Mouse (Mus musculus): ENCODE measurements around the gene Olfr522.

Olfr522 gene

DNA sequence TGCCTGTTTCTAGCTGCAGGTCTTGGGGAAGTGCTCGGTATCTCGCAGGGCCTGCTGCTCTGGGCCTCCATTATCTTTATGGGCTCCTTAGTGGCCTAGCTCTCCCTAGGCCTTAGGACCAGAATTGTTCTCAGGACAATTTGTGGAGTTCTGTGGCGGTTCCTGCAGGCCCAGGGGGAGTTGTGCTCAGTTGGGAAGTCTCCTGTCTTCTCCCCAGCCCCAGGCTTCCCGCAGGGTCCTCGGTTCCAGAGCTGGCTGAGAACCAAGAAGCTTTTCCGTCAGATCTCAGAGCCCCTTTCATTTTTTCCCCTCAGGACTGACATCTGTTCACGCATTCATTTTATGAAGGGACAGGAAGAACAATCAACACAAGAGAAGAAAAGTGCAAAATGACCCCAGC is at the start of gene Olfr522:
TSS of gene Olfr522 (minus strand) at position 101 of the 400 bp plus-strand sequence.
- in situ Hi-C loops (cut with MboI, MseI) = no loop called here

DNA sequence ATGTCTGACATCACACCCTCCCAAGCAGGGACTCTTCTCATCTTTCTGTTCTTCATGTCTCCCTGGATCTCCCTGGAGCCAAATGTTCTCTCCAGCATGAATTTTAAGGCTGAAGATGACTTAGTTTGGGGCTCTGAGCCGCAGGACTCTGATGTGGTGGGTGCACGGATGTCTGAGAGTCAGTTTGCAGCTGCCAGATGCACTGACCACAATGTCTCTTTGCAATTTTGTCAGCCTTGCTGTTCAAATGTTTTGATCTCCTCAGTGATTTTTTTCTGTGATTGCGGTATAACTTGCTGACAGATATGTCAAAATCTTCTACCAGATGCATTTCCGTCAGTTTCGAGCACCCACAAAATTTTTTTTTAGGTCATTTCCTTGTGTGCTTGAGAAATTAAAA is 49.3 kb upstream of the Olfr522 start:
- in situ Hi-C loops (cut with MboI, MseI) = no loop called here

DNA sequence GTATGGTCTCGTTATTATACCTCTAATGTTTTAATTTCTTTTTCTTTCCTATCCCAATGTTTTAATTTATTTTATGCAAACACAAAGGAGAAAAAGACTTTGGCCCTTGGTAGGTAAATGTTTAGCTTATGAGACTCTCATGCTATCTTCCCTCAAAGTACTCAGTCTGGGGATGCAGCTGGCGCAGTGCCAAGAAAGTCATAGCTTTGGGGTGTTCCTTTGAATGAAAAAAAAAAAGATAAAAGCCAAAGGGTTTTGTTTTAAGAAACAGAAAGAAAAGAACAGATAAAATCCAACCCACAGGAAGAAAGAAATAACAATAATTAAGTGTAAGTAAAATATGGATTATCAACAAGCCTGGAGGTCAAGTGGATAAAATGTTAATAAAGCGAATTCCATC is 44.1 kb upstream of the Olfr522 start:
- in situ Hi-C loops (cut with MboI, MseI) = no loop called here

DNA sequence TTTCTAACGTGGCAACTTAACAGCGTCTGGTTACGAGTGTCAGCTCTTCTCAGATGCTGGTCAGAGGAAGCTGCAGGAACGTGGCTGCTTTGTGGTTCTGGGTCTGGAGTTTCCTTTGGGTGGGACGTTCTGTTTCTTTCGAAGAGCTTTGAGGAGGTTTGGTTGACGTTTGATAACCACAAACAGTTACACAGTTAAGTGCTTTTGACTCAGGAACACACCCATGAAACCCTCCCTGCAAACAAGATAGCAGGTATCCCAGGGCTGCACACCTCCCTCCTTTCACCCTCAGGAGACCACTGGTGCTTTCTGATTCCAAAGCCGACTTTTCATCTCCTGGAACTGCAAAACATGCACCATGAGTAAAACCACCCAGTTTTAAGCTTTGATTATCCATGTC is 43.6 kb upstream of the Olfr522 start:
- in situ Hi-C loops (cut with MboI, MseI) = no loop called here

DNA sequence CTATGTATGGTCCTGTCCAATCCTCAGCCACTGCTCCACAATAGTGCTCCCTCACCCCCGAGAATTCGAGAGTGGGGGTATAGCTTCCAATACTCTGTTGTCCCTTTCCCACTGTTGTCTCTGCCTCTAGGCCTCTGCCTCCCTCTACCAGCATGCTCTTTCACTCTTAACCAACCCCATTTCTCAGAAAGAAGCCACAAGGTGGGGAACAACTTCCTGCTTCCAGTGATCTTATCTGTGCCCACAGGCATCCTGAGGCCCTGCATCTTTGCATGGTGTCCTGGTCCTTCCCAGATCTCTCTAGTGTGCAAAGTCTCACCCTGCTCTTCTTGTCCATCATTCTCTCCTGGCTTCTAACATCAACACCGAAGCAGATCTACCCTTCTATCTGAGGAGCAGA is 42.3 kb upstream of the Olfr522 start:
- in situ Hi-C loops (cut with MboI, MseI) = no loop called here

DNA sequence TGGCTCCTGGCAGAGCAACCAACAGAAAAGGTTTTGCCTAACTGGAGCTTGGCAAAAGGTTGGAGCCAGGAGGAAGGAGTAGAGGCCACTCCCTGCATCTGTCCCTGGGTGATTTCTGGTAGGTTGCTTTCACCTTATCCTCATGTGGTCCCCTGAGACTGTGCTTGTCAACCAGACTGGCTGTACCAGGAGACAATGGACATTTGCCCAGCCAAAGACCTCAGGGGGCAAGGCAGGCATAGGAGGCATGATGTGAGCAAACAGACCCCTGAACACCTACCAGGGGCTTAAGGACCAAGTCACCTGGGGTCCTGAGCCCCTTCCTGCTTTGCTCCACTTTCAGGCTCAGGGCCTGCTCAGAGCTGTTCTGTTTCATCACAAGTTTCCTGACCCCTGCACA is 41.3 kb upstream of the Olfr522 start, which contains the start of gene Olfr524:
TSS of gene Olfr524 (minus strand) at position 101 of the 400 bp plus-strand sequence.
- in situ Hi-C loops (cut with MboI, MseI) = no loop called here

DNA sequence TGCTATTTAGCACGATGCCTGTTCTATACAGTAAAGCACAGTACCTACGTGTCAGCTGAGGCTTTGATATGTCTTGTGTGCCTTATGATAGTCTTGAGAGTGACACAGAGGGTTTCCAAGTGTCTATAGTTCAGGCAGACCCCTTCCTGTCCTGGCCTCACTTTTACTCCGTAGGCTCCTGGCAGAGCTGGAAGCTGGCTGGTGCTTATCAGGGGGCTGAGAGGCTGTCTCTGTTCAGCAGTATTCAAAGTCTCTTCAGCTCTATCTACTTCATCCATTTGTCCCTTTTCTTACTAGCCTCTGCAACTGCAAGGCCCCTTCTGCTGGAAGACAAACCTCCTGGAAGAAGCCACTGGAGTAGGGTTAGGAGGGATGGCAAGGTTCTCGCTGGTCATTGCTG is 36.5 kb upstream of the Olfr522 start:
- in situ Hi-C loops (cut with MboI, MseI) = no loop called here

DNA sequence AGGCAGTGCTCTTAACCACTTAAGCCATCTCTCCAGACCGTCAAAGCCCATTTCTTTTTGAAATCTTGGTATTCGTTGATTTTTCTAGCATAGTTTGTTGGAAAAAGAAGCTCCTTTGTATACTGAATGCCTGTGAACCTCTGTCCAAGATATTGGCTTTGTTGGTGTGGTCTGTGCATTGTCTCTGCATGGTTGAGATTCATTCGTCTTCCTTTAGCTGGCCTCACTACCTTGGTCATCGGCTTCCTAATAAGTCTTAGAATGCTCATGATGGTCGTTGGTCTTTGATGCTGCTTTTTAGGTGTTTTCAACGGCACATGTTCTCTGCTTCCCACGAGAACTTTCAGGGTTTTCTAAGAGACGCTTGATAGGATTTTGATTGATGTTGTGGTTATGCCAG is 31.4 kb upstream of the Olfr522 start:
- in situ Hi-C loops (cut with MboI, MseI) = no loop called here

DNA sequence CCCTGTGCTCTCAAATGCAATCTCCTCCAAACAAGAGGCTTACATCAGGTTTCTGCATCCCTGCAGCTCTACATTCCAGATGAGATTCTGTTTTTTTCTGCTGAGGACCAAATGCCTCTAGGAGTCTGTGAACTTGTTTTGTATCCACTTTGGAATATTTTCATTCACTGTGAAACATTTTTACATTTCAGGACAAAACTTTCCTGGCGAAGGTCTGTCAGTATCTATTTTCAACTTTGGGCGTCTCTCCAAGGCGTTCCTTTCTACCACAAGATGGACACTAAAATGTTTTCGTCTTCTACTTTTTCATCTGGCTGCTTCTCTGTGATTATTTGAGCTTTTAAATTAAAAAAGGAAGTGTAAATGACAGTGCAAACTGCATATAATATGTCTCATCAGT is 29.5 kb upstream of the Olfr522 start:
- in situ Hi-C loops (cut with MboI, MseI) = no loop called here

DNA sequence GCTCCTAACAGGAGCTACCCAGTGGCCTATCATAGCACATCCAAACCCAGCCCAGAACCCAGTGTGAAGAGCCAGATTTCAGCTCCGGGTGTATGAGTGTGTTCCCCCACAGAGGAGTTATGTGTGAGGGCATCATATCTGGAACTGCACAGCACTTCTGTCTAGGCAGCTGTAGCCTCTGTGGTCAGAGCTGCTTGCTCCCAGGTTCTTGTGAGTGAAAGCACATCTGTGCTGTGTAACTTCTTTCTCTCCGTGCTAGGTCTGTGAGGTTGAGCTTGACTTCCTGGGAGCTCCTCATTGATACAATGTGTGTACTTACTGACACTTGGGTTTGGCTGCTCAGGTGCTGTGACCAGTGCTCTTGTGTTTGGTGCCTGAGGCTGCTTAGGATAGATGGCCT is 28.3 kb upstream of the Olfr522 start:
- in situ Hi-C loops (cut with MboI, MseI) = no loop called here

DNA sequence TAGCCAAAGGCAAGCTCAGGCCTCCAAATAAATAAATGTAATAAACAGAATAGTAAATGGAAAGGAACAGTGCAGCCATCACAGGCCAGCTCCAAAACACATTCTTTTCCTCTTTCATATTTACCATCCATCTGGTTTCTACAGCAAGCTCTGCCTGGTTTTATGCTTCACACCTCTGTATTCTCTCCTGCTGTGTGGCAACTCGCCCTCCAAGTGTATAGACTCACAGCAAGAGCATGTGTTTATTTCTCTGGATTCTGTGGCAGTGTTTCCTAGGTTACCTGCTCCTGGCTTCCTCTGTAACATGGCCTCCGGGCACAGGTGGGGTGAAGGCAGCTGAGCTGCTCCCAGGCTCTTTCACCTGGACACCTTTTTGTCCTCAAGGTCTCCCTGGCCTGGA is 27.9 kb upstream of the Olfr522 start:
- in situ Hi-C loops (cut with MboI, MseI) = no loop called here

DNA sequence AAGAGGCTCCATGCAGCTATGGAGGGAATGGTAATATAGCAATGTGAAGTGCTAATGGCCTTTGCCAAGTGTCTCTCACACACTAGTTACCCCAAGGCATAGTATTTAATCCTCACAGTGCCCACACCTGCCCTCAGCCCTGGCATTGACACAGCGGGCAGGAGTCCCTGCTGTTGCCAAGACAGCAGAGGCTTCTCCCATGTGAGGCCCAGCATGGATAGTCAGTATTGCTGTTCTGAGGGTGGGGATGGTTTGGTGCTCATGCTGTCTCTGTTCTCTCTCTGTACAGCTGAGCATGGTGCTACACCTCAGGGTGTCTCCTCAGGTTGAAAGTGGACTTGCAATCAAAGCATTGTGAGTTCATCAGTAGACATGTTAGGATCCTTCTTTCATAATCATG is 25.9 kb upstream of the Olfr522 start:
- in situ Hi-C loops (cut with MboI, MseI) = no loop called here

DNA sequence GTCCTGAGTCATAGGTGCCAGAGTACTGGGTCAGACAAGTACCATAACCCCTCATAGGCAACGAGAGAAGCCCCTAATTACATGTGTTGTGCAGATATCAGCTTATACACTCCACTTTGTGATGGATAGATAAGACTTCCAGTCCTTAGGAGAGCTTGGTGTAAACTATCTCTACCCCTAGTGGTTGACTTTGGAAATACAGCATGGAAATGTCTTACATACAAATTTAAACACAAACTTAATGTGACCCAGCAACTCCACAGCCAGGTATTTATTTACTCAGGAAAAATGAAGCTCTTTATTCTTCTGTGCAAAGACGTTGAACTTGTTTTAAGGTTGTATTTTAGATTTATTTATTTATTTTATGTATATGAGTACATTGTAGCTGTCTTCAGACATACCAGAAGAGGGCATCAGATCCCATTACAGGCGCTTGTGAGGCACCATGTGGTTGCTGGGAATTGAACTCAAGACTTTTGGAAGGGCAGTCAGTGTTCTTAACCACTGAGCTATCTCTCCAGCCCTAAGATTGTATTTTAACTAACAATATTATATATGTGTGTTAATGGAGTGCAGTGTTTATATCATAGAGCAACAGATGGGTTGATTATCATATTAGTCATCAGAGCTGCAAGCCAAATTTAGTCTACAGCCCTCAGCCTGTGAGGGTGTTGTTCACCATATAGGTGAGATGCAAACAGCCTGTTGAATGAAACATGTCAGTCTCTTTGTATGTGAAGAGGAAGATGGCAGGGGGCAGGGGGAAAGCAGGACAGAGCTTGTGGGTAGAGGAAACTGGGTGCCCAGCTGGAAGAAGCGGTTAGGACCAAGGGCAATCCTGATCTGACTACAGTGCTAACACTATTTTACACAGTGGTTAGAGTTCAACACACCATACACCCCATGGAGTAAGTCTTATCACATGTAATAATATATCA is 24.1 kb upstream of the Olfr522 start:
- in situ Hi-C loops (cut with MboI, MseI) = loop anchor here (10.0 kb wide), 1 partner anchor 606 kb away; no protein-coding TSS in a partner anchor

DNA sequence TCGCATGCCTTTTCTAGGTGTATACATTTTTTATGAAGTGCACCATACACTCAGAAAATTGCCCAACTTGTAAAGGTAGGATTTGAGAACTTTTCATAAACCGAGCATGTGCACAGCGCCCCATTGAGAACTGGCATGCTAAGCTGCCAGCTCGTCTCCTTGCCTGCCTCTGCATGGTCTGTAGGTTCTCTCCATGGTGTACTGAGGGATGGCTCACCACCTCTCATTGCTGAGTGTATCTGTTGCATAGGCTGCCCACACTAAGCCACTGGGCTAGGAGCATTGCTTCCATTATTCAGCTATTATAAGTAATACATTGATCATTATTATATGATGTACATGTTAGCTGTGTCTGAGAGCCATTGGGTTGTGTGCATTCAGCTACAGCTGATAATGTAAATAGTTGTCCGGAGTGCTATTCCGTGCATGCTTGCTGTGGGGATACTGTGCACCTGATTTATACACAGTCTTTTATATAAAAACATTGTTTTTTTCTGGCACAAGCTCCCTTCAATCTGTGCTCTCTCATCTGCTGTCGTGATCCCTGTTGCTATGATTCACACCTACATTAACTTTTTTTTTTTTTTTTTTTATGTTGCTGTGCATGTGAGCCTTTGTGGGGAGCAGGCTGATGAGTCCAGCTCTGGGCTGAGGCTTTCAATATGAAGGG is 23.3 kb upstream of the Olfr522 start:
- in situ Hi-C loops (cut with MboI, MseI) = loop anchor here (10.0 kb wide), 1 partner anchor 607 kb away; no protein-coding TSS in a partner anchor

DNA sequence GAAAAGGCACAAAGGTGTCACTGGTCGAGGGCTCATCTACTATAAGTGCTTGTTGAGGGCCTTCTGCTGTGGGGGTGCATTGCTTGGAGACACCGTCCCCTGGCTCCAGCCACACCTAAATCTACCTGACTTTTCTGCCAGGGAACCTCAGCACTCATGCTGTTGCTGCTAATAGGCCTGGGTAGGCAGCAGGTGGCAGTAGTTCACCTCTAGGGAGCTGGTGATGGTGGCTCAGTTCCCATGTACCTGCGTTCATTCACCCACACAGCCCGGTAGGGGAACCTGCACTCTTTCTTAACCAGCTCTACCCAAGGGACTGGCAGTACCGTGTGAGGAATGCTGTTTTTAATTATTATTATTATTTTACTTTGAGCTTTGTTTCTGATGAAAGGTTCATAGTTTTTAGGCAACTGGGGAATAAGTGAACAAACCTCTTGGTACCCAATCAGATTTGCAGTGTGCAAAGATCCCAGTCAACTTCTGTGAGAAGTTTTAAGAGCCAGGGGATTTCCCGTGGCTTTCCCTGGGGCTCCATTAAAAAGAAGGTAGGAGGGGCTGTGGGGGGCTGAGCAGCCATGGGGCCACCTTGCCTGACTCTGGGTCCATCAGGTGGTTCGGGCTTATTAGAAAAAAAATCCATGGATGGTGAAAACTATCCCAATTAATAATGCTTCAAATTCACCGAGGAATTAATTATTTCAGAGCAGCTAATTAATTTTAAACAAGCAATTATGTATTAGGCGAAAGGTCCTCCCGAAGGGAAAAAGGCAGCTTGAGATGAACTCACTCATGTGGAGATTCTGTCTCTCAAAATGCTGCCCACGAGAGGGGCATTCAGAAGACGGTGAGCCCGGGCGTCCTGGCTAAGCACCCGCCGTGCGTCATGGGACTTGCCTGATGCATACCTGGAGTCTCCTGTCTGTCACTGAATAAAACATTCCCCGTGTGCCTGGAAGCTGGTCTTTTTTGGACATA is 22.4 kb upstream of the Olfr522 start:
- in situ Hi-C loops (cut with MboI, MseI) = loop anchor here (10.0 kb wide), 1 partner anchor 608 kb away; no protein-coding TSS in a partner anchor

DNA sequence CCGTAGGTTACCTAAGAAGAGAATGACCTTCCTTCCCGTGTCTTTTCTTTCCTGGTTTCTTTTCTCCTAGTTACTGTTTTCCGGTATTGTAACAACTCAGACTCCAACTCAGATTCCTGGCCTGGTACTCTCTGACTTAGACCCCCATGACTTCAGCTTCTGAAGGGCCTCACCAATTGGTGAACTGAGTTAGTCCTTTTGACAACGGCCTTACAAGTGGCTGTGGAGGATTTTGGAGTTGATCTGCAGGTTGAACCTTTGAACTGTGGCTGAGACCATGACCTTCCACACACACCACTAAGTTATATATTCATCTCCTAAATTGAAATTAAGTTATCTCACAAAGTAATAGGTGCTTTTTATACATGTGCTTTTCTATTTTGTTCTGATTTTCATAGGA is 19.6 kb upstream of the Olfr522 start:
- in situ Hi-C loops (cut with MboI, MseI) = loop anchor here (10.0 kb wide), 1 partner anchor 611 kb away; no protein-coding TSS in a partner anchor

DNA sequence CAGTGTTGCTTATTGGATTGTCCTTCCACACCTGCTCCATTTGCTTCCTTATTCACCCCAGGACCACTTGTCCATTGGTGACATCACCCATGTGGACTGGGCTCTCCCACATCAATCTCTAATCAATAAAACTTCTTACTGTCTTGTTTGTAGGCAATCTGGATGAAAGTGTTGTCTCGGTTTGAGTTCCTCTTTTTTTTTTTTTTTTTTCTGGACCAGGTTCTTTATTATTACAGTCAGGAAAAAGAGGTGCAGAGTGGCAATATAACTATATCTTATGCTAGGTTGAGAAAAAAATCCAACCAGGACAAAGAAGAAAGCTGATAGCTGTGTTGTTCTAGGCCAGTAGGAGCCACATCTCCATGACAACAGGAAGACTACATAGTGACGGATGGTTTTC is 16.1 kb upstream of the Olfr522 start:
- in situ Hi-C loops (cut with MboI, MseI) = loop anchor here (10.0 kb wide), 1 partner anchor 614 kb away; no protein-coding TSS in a partner anchor

DNA sequence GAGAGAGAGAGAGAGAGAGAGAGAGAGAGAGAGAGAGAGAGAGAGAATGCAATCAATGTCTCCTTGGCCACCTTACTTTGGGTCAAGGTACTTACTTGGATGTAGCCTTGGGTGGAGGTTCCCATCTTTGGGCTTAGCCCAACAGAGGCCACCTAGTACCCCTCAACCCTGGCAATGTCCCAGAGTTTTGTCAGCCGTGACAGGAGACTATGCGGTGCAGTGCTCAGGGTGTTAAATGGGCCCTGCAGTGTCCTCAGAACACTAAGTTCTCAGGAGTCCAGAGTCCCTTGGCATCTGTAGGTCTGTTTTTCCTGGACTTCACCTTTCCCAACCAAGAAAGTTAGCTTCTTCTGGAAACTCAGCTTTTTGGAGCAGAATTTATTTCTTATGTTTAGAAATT is 14.6 kb upstream of the Olfr522 start:
- in situ Hi-C loops (cut with MboI, MseI) = no loop called here

DNA sequence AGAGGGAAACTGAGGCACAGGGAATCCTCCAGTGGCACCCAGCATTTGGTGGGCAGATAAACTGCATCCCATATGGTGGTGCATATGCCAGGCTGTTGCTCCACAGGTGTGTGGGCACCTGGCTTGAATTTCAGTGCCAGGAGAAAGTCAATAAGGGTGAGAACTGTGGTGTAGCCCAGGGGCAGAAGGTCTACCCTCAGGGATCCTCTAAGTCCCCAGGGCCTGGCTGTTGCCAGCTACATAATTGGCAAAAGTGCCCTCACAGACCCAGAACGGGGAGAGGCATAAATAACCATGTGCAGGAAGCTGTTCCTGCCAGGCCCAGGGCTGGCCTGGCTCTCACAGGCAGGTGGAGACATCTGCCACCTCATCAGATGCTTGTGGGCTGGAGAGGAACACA is 8.4 kb upstream of the Olfr522 start, which contains the start of gene Olfr523:
TSS of gene Olfr523 (plus strand) at position 282 of the 400 bp plus-strand sequence.
- in situ Hi-C loops (cut with MboI, MseI) = no loop called here

DNA sequence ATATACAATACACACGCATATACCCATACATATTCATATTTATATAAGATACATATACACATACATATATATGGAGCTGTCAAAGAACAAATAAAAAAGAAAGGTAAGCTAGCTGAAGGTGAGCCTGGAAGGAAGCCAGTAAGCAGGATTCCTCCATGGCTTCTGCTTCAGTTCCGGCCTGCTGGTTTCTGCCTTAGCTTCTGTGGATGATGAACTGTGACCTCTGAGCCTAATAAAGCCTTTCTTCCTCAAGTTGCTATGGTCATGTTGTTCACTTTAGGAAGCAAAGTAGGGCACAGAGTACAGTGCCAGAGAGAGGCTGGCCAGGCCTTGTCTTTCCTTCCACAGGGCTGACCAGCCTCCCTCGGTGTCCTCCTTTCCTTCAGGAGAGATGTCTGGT is 6.3 kb upstream of the Olfr522 start:
- in situ Hi-C loops (cut with MboI, MseI) = no loop called here

DNA sequence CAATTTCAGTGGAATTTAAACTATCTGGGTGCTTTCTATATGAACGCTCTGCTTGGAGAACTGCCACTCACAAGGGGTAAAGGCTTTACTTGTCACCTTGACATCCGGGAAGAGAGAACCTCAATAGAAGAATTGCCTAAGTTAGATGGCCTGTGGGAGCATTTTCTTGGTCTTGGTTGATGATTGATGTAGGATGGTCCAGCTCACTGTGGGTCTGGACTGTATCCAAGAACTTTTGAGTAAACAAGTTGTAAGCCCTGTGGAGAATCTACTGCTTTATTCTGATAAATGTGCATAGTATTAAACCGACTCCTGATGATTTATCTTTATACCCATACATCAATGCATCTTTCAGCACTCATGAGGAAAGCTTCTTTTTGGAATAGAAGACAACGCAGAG is 4.8 kb upstream of the Olfr522 start:
- in situ Hi-C loops (cut with MboI, MseI) = no loop called here
